Mouse (Mus musculus): ENCODE measurements around the gene Ubl7. TPM values are rescaled to one million over a fixed set of nuclear protein-coding genes. Genes with fewer than 3 reads are reported as not detected.

The Ubl7 gene
- total RNA-seq, 2 experiments from 2014 or later, result 84.5 to 91.1 TPM

DNA sequence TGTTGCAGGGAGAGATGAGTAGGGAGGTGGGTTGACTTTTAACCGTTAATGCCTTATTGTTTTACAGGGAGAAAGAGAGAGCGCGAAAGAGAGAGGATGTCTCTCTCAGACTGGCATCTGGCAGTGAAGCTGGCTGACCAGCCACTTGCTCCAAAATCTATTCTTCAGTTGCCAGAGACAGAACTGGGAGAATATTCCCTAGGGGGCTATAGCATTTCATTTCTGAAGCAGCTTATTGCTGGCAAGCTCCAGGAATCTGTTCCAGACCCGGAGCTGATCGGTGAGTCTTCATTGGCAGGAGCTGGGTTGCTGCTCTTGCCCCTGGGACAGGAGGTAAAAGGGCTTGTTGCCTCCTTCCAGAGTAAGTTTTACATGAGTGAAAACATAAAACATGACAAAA lies 1.8 kb downstream of the Ubl7 start:
- no peak for DNase-seq

DNA sequence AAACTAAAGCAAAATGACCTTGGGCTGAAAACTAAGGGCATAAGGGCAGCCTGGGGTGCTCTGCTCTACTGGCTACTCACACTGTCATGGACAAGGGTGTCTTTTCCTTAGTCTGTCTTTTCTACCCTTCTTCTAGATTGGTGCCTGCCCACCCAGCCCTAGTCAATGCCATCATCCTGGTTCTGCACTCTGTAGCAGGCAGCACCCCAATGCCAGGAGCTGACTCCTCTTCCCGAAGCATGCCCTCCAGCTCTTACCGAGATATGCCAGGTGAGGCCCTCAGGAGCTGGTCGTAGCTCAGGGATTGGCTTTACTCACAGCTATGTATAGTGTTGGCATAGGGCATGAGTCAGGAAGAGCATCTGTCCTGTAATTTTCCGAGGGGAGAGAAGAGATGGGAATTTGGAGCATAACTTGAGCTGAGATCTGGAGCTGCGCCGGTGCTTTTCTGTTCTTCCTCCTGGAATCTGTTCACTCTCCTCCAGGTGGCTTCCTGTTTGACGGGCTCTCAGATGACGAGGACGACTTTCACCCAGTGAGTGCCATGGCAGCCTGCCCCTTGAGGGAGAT lies 10.8 kb downstream of the Ubl7 start:
- no peak for DNase-seq

GRCm38 (mm10) chr9:57922381-57922780 lies 11.6 kb downstream of the Ubl7 start:
- no peak for DNase-seq

GRCm38 (mm10) chr9:57923046-57923445 lies 12.3 kb downstream of the Ubl7 start:
- no peak for DNase-seq

DNA sequence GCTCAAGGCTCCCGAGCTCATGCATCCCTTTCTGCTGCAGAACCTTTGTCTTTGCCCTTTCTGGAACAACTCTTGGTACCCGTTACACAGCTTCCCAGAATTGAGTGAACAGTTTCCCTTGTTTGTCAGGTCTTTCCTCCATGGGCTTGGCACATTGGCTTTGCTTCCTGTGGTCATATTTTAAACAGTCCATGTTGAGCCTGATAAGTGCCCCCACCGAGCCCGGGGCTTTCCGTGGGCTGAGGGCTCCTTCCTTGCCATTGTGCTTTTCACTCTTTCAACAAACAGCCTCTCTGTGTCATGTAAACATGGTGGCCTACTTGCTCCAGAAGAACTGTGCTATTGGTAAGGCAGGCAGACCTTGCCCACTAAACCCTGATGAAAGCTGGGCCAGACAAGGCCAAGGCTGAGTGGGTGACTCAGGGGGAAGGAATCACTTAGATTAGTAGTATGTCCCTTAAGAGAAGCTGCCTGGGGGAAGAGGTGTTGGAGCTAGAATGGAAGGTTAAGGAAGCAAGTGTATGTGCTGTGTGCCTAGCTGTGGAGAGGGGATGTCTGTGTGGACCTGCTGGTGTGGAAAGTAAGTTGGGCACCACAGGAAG lies 20.5 kb downstream of the Ubl7 start:
- DNase-seq, result no peak

- DNase-seq, result no peak
These were observed 21.5 kb downstream of the Ubl7 start for GRCm38 (mm10) chr9:57932253-57932652.

- no peak for DNase-seq
These were observed 22.2 kb downstream of the Ubl7 start for GRCm38 (mm10) chr9:57932831-57933602.

DNA sequence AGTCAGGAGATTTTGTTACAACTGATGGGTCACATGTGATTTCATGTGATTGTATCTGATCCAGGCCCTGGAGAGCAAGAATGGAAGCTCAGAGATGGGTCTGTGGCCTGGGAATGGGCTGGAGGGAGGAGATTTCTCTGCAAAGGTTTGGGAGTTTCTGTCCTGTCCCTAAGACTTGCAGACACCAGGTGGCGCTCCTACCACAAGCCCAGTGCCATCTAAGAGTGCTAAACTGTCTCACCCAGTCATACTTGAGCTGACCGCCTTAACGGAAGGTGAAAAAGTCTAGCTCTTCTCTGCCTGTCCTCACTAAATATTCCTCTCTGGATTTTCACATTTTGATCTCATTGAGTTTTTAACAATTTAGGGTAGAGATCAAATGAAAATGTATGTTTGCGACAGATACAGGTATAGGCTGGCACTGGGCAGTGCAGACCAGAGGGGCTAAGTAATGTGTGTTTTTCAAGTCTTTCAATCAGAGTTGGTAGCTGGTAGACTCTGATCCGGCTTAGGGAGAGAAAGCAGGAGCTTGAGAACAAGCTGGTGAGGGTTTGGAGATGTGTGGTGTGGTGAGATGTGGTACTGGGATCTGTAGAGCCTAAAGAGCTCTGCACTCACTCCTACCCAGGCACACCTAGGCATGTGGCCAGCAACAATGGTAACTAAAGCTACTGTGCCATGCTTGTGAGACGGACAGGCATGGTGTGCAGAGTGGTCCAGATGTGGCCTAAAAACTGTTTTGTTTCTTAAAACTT lies 25.1 kb downstream of the Ubl7 start:
- DNase-seq, result peak; percentile 86 to 93

DNA sequence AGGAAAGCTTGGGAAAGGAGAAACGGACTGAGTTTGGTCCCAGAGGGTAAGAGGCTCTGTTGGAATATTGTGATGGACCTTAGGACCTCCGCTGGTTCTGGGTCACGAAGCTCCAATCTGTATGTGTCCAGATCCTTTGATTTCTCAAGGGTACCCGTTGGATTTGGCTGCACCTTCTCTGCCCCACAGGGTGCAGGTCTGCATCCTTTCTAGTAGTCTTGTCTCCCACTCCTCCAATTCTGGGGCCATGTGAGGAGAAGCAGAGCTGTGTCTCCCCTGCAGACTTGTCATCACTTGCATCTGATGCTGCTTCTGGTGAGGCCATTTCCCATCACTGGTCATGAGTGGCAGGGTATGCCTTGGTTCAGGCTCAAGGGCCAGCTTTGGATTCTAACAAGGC lies 26.4 kb downstream of the Ubl7 start:
- DNase-seq, result no peak

DNA sequence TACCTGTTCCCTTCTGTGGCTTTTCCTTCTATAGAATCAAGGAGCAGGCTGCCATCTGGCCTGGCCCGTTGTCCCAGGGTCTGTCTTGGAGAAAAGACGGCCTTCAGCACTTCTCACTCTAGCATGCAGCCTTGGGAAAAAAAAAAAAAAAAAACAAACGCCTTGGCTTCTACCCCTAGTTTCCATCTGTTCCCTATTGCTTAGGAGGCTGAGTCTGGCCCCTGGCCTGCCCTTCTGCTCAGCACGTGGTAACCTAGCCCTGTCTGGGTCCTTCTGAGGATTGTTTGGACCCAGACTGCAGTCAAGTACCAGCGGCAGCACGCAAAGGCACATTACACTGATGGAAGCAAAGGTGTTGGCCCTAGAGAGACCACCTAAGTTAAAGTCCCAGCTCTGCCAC lies 26.9 kb downstream of the Ubl7 start:
- no peak for DNase-seq

GRCm38 (mm10) chr9:57938225-57939055 lies 27.7 kb downstream of the Ubl7 start:
- DNase-seq, result no peak

- DNase-seq, result peak; percentile 82 to 89
These were observed 28.9 kb downstream of the Ubl7 start, which contains the start of gene Sema7a for GRCm38 (mm10) chr9:57939431-57940348. TSS of gene Sema7a (plus strand) at chr9:57940112.

GRCm38 (mm10) chr9:57940349-57940794 lies 29.6 kb downstream of the Ubl7 start:
- peak in 1 of 2 experiments; percentile 27 for DNase-seq

DNA sequence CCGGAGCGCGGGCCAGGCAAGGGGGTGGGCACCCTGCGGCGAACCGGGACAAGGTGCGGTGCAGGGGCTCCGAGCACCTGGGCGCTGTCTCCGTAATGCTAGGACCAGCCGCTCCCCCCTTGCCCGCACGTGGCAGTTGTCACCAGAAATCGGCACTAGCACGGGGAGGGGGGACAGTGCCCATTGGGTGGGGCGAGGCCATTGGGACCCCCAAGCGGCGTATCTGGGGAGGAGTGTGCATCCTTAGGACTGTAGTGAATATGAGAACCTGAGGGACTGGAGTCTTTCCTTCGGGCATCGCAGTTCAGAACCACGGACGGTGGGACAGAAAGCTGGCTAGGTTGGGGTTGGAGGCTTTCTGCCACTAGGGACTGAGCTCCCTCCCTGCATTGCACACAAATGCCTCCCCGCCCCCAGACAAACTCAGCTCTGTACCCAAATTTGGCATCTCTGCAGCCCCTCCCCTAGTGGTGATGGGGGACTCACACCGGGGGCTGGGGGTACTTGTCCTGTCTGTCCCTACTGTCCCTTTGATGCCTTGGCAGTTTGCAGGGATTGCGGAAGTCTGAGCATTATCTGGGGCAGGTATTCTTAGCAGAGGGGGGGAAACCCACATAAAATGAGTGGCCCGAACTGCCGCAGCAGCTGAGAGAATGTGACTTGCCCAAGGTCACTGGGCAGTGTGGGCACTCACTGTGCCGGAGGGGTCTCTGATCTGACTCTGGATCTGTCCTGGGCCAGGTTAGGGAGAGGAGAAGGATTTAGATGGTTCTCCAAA lies 30.3 kb downstream of the Ubl7 start:
- peak; percentile 13 to 28 for DNase-seq

DNA sequence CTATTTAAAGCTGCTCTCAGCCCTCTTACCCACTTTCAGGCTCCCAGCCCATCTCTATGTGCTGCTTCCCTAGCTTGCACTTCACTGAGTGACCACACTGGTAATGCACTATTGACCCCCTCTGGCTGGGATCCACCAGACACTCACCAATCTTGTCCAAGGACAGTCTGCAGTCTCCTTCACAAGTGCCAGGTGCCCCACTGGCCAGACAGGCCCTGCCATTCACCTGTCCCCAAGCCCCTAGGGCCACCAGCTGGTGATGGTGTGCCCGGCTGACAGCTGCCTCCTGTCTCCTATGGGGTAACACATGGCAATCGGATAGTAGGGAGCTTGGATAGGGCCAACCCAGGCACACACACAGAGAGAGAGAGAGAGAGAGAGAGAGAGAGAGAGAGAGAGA lies 31.3 kb downstream of the Ubl7 start:
- peak in 1 of 2 experiments; percentile 19 for DNase-seq

DNA sequence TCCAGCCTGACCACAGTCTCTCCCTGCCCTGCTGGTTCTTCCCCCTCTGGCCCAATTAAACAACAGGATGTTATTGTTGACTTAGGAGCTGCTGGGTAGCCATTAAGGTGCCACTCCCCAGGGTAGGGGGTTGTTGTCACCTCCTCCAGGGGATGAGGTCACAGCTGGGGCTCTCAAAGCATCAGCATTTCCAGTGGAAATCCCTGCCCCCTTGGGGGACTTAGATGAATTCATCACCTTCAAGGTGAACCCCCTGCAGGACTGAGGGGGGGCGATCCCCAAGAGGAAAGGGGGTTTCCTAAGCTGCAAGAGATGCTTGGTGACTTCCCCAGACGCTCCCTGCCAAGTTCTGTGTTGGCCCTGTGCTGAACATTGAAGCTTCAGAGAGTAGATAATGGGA lies 32.3 kb downstream of the Ubl7 start:
- DNase-seq, result peak; percentile 18 to 48

GRCm38 (mm10) chr9:57944572-57944971 lies 33.8 kb downstream of the Ubl7 start:
- peak; percentile 58 to 84 for DNase-seq

- no peak for DNase-seq
These were observed 35.2 kb downstream of the Ubl7 start for GRCm38 (mm10) chr9:57945771-57946616.
